Mouse (Mus musculus) forebrain, embryonic 10.5 days (tissue): ENCODE results near the gene Parp2. TPM values are rescaled to one million over a fixed set of nuclear protein-coding genes. Genes with fewer than 3 reads are reported as not detected.

Experiments
- DNase-seq: peaks from one replicate; pipeline ENCODE4 v3.0.0-alpha.2; 2017; ENCODE audit warnings: low spot score; ENCODE audit errors: extremely low spot score
- H3K27ac ChIP-seq: fragments of 300-500 bp; sonication (generic); 2 replicates; pipeline ENCODE4 v1.5.1; 2016; ENCODE audit warnings: mild to moderate bottlenecking
- H3K27me3 ChIP-seq: fragments of 300-500 bp; sonication (generic); 2 replicates; pipeline ENCODE4 v1.6.1; 2016; ENCODE audit warnings: mild to moderate bottlenecking; ENCODE audit not compliant: poor library complexity, severe bottlenecking
- H3K36me3 ChIP-seq: fragments of 300-500 bp; sonication (generic); replicated peaks from 2 replicates; pipeline ENCODE4 v1.6.1; 2016; ENCODE audit warnings: mild to moderate bottlenecking, moderate library complexity
- H3K4me1 ChIP-seq: fragments of 300-500 bp; sonication (generic); 2 replicates; pipeline ENCODE4 v1.6.1; 2016
- H3K4me3 ChIP-seq: fragments of 300-500 bp; sonication (generic); 2 replicates; pipeline ENCODE4 v1.5.1; 2016; ENCODE audit warnings: mild to moderate bottlenecking, moderate library complexity
- H3K9me3 ChIP-seq: fragments of 300-500 bp; sonication (generic); 2 replicates; pipeline ENCODE4 v1.6.1; 2016; ENCODE audit warnings: mild to moderate bottlenecking, moderate library complexity
- WGBS: fragments of 180-500 bp; shearing (Covaris S2); methylation state at CpG from one replicate; pipeline ENCODE4 v1.1.7; 2016; 5-methylcytosine and 5-hydroxymethylcytosine counted together
- polyA plus RNA-seq: library from polyadenylated mRNA; unstranded; fragments of >200 nt; fragmentation: Nextera tagmentation; extraction: Ambion mirVana; gene quantifications from 2 replicates; pipeline ENCODE4 v1.2.1, GENCODE M21; 2016

Parp2 gene
- polyA plus RNA-seq, result 76.7 and 84.4 TPM in 2 replicates

DNA sequence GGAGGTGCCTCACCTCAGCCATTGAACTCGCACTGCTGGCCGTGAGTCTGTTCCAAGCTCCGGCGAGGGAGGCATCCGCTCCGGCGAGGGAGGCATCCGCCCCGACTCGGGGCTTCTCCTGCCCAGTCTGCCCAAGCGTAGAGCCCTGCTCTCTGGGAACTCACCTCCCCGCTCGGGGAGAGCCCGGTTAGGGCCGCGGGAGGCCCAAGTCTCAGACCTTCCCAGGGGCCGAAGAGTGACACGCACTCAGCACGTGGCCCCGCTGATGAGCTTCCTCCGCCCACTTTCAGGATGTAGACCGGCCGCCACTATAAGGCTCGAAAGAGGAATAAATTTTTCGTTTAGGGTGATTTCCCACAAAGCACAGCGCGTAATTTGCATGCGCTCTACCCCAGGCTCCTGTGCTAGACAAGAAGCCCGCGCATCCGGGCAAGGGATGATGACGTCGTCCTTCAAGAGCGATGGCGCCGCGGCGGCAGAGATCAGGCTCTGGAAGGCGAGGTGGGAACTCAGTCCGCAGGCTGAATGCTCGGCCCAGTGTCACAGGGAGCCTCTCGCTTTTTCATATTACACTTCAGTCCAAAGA lies at the start of gene Parp2, which contains the start of gene Ccnb1ip1:
Parp2 (plus strand) TSS at position 355 of the 586 bp plus-strand sequence.
Ccnb1ip1 (minus strand) TSS at position 246 of the 586 bp plus-strand sequence.
- Histone ChIP-seq H3K27me3 (no peaks in the 10 kb centered on the region), H3K36me3 (peaks cover 28% of the 10 kb centered on the region)

GRCm38 (mm10) chr14:50758416-50759085 lies 49.1 kb upstream of the Parp2 start:
- no peak overlapping the region for H3K4me3 ChIP-seq
- no peaks in the 10 kb centered on the region for H3K4me1 ChIP-seq
- no peaks in the 10 kb centered on the region for H3K27me3 ChIP-seq
- WGBS, result 76% methylated on average over 5 of the region's 5 CpGs
- H3K9me3 ChIP-seq, result no peaks in the 10 kb centered on the region
- peaks cover 8% of the 10 kb centered on the region for H3K36me3 ChIP-seq
- H3K27ac ChIP-seq, result no peak overlapping the region
- DNase-seq, result no peak

More for the DNA sequence above, at the start of gene Parp2, which contains the start of gene Ccnb1ip1:
- peaks cover 13% of the 10 kb centered on the region; the same call in 1 of the 2 replicates for H3K4me1 ChIP-seq
- under 1% methylated on average over 42 of the region's 42 CpGs for WGBS
- peak within 1 kb of the TSS; percentile 59 for H3K4me3 ChIP-seq
- no peaks in the 10 kb centered on the region for H3K9me3 ChIP-seq
- peak; percentile 96 for DNase-seq
- peak within 1 kb of the TSS; percentile 89 for H3K27ac ChIP-seq

DNA sequence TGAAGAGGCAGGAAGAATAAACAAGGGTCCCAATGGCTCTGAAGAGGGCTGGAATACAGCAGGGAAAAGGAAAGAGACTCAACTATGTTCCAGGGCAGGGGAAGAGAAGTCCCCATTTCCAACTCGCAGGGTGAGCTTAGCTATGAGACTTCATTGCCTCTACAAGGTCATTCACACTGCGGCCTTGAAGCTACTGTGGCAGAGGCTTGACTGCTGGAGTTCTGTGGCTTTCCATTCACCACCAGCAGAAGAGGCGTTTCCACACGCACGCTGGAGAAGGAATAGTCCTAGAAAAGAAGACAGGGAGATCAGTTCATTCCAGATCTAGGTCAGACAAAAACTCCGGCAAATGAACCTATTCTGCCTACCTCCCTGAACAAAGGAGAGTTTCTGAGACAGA lies 41.9 kb upstream of the Parp2 start:
- Histone ChIP-seq H3K4me3 (no peak overlapping the region), H3K27ac (no peak overlapping the region), H3K9me3 (no peaks in the 10 kb centered on the region), H3K4me1 (no peaks in the 10 kb centered on the region), H3K36me3 (peaks cover 71% of the 10 kb centered on the region), H3K27me3 (no peaks in the 10 kb centered on the region)
- DNase-seq, result no peak
- WGBS, result 91% methylated on average over 6 of the region's 6 CpGs

DNA sequence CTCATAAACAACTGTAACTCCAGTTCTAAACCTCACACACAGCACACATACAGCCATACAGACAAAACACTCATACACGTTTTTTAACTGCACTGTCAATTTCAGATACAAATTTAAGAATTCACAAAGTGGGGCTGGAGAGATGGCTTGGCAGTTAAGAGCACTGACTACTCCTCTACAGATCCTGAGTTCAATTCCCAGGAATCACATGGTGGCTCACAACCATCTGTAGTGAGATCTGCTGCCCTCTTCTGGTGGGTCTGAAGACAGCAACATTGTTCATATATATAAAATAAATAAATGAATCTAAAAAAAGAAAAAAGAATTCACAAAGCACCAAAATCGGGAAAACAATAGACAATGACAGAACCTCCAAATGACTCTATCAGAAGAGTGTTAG lies 36.3 kb upstream of the Parp2 start:
- WGBS, result 82% methylated on average over 2 of the region's 2 CpGs

GRCm38 (mm10) chr14:50782166-50782565 lies 25.5 kb upstream of the Parp2 start:
- 89% methylated on average over 3 of the region's 3 CpGs for WGBS
- no peak overlapping the region for H3K27ac ChIP-seq

More for the DNA sequence above, 36.3 kb upstream of the Parp2 start:
- no peak overlapping the region for H3K27ac ChIP-seq
- DNase-seq, result no peak
- no peak overlapping the region for H3K4me3 ChIP-seq
- H3K9me3 ChIP-seq, result no peaks in the 10 kb centered on the region
- H3K4me1 ChIP-seq, result no peaks in the 10 kb centered on the region
- peaks cover 92% of the 10 kb centered on the region for H3K36me3 ChIP-seq
- no peaks in the 10 kb centered on the region for H3K27me3 ChIP-seq

DNA sequence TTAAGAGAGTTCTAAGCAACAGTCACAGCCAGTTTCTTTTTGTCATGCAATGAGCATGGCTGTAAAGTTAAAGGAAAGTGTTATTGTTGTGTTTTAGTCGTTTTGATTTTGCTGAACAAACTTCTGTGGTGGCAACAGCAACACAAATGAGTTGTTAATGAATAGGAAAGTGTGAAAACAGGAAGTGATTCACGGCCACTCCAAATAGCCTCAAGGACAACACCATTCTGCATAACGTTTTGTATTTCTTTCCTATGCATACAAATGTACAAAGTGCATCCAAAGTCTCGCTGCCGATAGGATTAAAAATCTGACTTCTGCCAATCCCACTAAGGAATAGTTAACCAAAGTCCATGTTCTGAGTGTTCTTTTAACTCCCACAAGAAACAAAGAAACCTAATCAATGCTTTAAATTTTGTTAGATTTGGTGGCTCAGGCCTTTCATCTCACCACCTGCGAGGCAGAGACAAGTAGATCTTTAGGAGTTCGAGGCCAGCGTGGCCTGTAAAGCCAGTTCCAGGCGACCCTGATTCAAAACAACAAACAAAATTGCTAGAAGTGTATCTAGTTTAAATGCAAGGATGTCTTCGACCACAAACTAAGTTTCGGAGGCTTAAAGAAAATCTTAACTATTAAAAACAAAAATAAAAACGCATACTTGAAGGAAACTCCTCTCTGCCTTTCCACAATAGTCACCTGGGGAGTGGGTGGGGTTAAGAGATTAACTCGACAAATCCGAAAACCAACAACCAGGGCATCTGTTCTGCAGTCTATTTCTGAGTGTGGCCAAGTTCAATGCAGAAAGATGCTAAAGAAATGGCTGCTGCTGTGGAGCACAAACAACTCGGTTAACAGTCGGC lies 23.0 kb upstream of the Parp2 start:
- Histone ChIP-seq H3K4me1 (peaks cover 11% of the 10 kb centered on the region), H3K27ac (peak overlapping the region; percentile 94), H3K36me3 (peaks cover 34% of the 10 kb centered on the region), H3K27me3 (no peaks in the 10 kb centered on the region), H3K4me3 (peak overlapping the region; percentile 83), H3K9me3 (no peaks in the 10 kb centered on the region)
- no peak for DNase-seq
- WGBS, result 30% methylated on average over 16 of the region's 16 CpGs

More at GRCm38 (mm10) chr14:50782166-50782565, 25.5 kb upstream of the Parp2 start:
- H3K36me3 ChIP-seq, result peaks cover 50% of the 10 kb centered on the region
- DNase-seq, result no peak
- peaks cover 11% of the 10 kb centered on the region for H3K4me1 ChIP-seq
- H3K4me3 ChIP-seq, result no peak overlapping the region
- H3K27me3 ChIP-seq, result no peaks in the 10 kb centered on the region
- no peaks in the 10 kb centered on the region for H3K9me3 ChIP-seq

DNA sequence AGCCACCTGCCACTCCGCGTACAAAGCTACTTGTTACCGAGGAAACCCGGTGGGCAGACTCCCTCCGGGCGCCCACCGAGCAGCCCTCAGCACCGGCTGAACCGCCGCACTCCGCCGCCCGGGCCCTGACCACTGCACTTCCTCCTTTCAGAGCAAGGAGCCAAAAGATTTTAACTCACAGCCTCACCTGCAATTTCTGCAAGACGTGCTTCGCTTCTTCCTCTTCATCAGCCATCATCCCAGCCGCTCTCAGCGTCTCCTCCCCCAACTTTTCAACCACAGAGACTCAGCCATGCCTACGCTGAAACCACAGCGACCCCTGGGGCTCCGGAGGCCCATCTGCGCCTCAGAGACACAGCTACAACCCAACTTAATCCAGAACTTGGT lies 22.4 kb upstream of the Parp2 start, which contains the start of gene Ttc5:
Ttc5 (minus strand) TSS at position 269 of the 387 bp plus-strand sequence.
- Histone ChIP-seq H3K27ac (peak within 1 kb of the TSS; percentile 94), H3K36me3 (peaks cover 28% of the 10 kb centered on the region)
- 2% methylated on average over 21 of the region's 21 CpGs for WGBS

GRCm38 (mm10) chr14:50788157-50788556 lies 19.5 kb upstream of the Parp2 start:
- Histone ChIP-seq H3K36me3 (0 out of 2 replicates have a peak, but pooled peaks cover 2% of the 10 kb centered on the region), H3K9me3 (no peaks in the 10 kb centered on the region), H3K27me3 (no peaks in the 10 kb centered on the region), H3K4me1 (peaks cover 11% of the 10 kb centered on the region), H3K27ac (no peak overlapping the region), H3K4me3 (no peak overlapping the region)
- no peak for DNase-seq
- 24% methylated on average over 2 of the region's 2 CpGs for WGBS

More for the DNA sequence above, 22.4 kb upstream of the Parp2 start, which contains the start of gene Ttc5:
- Histone ChIP-seq H3K9me3 (no peaks in the 10 kb centered on the region), H3K27me3 (no peaks in the 10 kb centered on the region), H3K4me3 (peak within 1 kb of the TSS; percentile 83), H3K4me1 (peaks cover 11% of the 10 kb centered on the region)
- peak; percentile 92 for DNase-seq

- DNase-seq, result no peak
- no peaks in the 10 kb centered on the region for H3K27me3 ChIP-seq
- H3K4me1 ChIP-seq, result no peaks in the 10 kb centered on the region
- no peak overlapping the region for H3K4me3 ChIP-seq
- H3K27ac ChIP-seq, result no peak overlapping the region
- WGBS, result 93% methylated on average over 24 of the region's 24 CpGs
- no peaks in the 10 kb centered on the region for H3K36me3 ChIP-seq
- H3K9me3 ChIP-seq, result no peaks in the 10 kb centered on the region
Measured at GRCm38 (mm10) chr14:50795261-50795935, 12.2 kb upstream of the Parp2 start.

- H3K27ac ChIP-seq, result no peak overlapping the region
- no peaks in the 10 kb centered on the region for H3K27me3 ChIP-seq
- no peak overlapping the region for H3K4me3 ChIP-seq
- H3K36me3 ChIP-seq, result no peaks in the 10 kb centered on the region
- H3K4me1 ChIP-seq, result no peaks in the 10 kb centered on the region
- DNase-seq, result no peak
- WGBS, result 88% methylated on average over 4 of the region's 4 CpGs
- no peaks in the 10 kb centered on the region for H3K9me3 ChIP-seq
Measured at GRCm38 (mm10) chr14:50795965-50796364, 11.7 kb upstream of the Parp2 start.

DNA sequence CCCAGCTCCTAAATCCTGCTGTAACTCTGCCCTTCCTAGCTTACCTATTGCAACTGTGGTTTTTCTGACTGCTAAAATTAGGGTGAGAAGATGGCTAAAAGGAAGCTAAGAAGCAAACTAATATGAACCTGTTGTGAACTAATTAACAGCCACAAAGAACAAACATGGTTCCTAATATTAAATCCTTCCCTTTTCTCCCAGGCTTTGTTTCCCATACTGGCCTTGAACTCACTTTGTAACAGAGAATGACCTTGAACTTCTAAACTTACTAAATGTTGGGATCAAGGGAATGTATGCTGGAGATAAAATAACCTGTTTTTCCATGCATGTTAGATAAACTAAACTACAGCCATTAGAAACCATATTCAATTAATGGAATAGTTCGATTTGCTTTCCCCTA lies 11.2 kb upstream of the Parp2 start:
- Histone ChIP-seq H3K4me1 (no peaks in the 10 kb centered on the region), H3K9me3 (no peaks in the 10 kb centered on the region), H3K27me3 (no peaks in the 10 kb centered on the region), H3K4me3 (no peak overlapping the region), H3K27ac (no peak overlapping the region), H3K36me3 (no peaks in the 10 kb centered on the region)
- DNase-seq, result no peak
- 81% methylated on average over 1 of the region's 1 CpGs for WGBS

DNA sequence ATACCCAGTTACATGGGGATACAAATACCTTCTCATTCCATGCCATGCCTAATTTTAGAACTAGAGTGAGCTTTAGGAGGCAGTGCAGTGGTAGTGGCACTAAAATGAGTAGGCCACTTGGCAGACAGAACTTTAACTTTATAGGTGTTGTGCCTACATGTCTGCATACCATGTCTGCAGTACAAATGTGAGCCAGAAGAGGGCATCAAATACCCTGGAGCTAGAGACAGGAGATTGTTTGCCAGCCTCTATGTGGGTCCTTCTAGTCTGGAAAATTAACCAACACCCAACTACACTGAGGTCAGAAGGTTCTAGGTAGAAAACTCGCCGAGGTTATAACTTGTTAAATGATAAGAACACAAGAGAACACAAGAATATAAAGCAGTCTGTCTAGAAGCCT lies 9.1 kb upstream of the Parp2 start:
- no peaks in the 10 kb centered on the region for H3K36me3 ChIP-seq
- no peak for DNase-seq
- 70% methylated on average over 2 of the region's 2 CpGs for WGBS
- no peaks in the 10 kb centered on the region for H3K9me3 ChIP-seq
- H3K27me3 ChIP-seq, result no peaks in the 10 kb centered on the region
- H3K27ac ChIP-seq, result no peak overlapping the region
- H3K4me3 ChIP-seq, result no peak overlapping the region
- no peaks in the 10 kb centered on the region for H3K4me1 ChIP-seq
